Mouse (Mus musculus) G1E (cell line): ENCODE measurements at regions not wholly inside any gene's neighbourhood (a gene's known extent, or its start where the extent isn't known, plus 50 kb on each side); places are given as distances from the start of the nearest gene placed in this dataset.

ENCODE experiments used
- CTCF ChIP-seq: IDR thresholded peaks from 2 replicates; pipeline ENCODE4 v1.5.1; 2012; ENCODE audit warnings: low read depth, low read length, inconsistent platforms, mixed read lengths
- GATA2 ChIP-seq: IDR thresholded peaks from 2 replicates; pipeline ENCODE4 v1.6.1; 2012; ENCODE audit warnings: low read depth, low read length, inconsistent platforms, borderline replicate concordance
- POLR2AphosphoS5 ChIP-seq: IDR thresholded peaks from 2 replicates; pipeline ENCODE4 v1.6.1; 2012; ENCODE audit warnings: low read depth, low read length, inconsistent platforms; ENCODE audit not compliant: insufficient replicate concordance
- TAL1 ChIP-seq: conservative IDR thresholded peaks from 2 replicates; pipeline ENCODE4 v1.6.1; 2012; ENCODE audit warnings: low read depth, low read length, inconsistent platforms, mixed read lengths

- TF ChIP-seq CTCF (no peak), GATA2 (no peak), POLR2AphosphoS5 (no peak), TAL1 (no peak)
These were observed 79.5 kb downstream of the 1700129C05Rik start for GRCm38 (mm10) chr14:59063221-59063620.
